Mouse (Mus musculus) adrenal gland, postnatal 4 days (tissue): ENCODE measurements around the gene Ntsr2. TPM values are rescaled to one million over a fixed set of nuclear protein-coding genes. Genes with fewer than 3 reads are reported as not detected.

Experiments used
- DNase-seq, 2 experiments: peaks; one replicate each; pipeline ENCODE4 v3.0.0; 2021 to 2022; ENCODE audit warnings: low spot score in 2 of 2, mixed read lengths in 2 of 2
- long read RNA-seq, 2 experiments: library from polyadenylated mRNA; stranded (forward); transcript quantifications; one replicate each; pipeline ENCODE4 v2.0.0; 2021
- total RNA-seq, 2 experiments: library from RNA; stranded (reverse); gene quantifications; 2 replicates each; pipeline ENCODE4 v1.2.3; 2021

The Ntsr2 gene
- total RNA-seq: under 1 TPM in 1 of 2 experiments, not detected in 1; 0.34 TPM
- long read RNA-seq, experiment 1: 0 reads
- long read RNA-seq, experiment 2: 0 reads

DNA sequence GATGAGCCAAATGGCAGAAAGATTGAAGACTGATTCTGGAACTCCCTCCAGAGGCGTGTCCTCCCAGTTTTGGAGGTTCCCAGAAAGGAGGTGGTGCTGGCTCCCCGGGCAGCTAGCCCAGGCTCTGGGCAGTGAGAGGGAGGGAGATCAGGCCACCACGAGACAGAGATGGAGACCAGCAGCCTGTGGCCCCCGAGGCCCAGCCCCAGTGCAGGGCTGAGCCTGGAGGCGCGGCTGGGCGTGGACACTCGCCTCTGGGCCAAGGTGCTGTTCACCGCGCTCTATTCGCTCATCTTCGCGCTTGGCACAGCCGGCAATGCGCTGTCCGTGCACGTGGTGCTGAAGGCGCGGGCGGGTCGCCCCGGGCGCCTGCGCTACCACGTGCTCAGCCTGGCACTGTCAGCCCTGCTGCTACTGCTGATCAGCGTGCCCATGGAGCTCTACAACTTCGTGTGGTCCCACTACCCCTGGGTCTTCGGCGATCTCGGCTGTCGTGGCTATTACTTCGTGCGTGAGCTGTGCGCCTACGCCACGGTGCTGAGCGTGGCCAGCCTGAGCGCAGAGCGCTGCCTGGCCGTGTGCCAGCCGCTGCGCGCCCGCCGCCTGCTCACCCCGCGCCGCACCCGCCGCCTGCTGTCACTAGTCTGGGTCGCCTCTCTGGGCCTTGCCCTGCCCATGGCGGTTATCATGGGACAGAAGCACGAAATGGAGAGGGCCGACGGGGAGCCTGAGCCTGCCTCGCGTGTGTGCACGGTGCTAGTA lies at the start of gene Ntsr2:
Gene Ntsr2, plus strand, starts transcription at position 51 of the 762 bp plus-strand sequence.
- peak; percentile 59 to 72 for DNase-seq

DNA sequence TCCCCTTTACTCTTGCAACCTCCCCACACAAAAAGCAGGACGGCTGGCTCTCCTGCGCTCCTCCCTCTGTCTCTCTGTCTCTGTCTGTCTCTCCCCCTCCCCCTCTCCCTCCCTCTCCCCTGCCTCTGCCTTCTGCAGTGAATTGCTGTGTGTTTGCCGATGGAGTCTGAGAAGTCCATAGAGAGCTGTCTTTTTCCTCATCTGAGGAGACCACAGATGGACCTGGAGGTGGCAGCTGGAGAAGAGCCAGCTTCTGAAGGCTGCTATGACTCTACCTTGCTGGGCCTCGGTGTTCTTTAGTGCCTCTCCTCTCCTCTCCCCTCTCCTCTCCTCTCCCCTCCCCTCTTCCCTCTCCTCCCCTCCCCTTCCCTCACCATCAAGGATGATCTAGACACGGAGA lies 47.6 kb upstream of the Ntsr2 start:
- no peak for DNase-seq

DNA sequence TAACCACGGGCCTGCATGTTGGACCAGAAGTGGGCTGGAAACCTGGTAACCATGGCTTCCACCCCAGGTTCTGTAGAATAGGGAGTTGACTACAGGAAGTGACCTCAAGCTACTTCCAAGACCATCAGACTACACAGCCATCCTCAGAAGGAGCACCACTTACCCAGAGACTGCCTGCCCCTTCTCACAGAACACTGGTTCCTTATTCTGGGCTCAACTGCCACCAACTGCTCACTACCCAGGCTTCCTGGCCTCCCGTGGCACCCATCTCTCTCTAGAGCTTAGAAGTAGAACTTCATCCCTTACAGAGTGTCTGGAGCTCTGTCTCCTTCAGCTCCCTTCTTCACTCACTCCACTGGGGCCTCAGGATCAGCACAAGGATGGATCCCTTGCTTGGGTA lies 42.2 kb upstream of the Ntsr2 start, which contains the start of gene Lpin1:
Gene Lpin1, minus strand, starts transcription at position 31 of the 400 bp plus-strand sequence.
- DNase-seq: no peak

DNA sequence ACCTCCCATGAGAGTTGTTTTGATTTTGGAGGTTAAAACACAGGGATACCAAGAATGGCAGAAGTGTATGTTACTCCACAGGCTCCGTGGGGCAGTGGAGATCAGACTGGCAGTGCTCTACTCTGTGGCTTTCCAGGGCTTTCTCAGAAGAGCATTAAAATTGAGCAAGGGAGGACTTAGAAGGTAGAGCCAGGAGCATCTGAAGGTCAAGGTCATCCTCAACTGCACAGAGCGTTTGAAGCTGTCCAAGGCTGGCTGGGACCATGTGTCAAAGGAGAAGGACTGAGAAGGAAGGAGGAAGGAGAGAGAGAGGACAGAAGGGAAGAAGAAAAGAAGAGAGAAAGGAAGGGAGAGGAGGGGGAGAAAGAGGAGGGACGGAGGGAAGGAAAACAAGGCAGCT lies 38.6 kb upstream of the Ntsr2 start:
- DNase-seq: no peak

DNA sequence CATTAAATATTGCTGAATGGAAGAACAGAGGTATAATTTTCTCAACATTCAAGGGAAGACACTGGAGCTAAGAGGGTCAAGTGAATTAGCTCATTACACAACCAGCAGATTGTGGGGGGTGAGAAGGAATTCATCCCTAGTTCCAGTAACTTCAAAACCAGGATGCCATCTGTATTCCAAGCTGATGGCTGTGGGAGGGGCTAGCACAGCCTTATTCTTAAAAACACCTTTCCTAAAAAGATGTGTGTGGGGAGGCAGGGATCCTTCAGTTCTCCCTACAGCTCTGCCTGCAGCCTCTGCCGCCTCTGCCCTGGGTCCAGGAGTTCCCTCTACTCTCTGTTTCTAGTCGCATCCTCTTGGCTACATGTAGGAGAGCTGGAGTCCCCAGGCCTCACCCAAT lies 37.4 kb upstream of the Ntsr2 start:
- no peak for DNase-seq

DNA sequence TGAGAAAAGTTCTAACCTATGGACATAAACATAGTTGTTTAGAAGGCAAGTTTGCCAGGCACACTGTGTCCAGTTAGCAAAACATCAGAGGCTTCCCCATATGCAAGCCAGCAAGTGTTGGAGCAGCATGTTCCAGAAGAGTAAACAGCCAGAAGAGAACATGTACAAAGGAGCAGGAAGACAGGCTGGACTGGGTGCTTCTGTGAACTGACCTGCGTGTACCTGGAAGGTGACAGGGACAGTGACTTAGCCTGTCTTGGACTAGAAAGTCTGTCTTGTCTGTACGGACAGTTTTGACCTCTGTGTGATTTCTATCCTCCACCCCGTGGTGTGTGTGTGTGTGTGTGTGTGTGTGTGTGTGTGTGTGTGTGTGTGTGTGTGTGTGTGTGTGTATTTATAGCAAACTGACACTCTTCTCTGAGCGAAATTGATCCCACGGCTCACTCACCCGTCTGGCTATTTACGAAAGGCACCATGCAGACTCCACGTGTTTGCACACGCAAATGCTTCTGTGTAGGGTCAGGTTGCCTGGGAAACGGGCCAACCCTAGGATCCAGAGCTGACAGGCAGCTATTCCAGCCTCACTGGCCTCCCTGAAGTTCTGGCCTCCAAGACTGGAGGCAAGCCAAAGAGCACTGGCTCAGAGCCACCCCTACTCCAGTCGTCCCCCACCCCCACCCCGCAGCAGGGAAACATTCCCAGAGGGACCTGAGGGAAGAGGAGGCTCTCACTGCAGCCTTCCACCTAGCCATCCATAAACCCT lies 34.5 kb upstream of the Ntsr2 start:
- peak; percentile 31 to 56 for DNase-seq

DNA sequence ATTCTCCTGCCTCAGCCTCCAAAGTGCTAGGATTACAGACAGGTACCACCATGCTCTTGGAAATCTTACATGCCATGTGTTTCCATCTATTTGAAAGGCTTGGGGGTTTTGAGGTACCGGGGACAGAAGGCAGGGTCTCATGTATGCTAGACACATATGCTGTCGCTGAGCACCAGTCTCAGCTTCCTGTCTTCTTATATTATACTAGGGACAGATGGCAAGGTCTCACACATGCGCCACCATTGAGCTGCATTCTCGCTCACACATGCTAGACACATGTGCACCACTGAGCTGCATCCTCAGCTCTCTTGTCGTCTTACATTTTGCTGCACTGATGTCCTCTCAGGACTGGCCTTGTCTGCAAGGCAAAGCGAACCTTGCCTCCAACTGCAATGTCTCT lies 33.7 kb upstream of the Ntsr2 start:
- DNase-seq: no peak

DNA sequence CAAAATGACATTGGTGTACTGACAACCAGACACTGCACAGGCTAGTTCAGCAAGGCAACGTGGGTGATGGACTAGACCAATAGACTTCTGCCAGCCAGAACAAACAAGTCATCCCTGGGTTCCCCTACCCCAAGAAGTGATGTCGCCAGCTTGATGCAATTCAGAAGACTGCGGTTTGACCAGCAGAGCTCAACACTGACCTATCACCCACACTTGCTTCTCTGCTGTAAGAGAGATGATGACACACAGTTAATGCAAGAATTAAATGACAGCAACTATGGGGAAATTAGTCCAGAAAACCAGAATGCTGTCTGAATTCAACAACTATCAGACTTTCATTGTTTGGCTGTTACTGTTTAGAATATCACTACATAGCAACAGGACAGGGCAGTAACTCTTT lies 33.0 kb upstream of the Ntsr2 start:
- no peak for DNase-seq

DNA sequence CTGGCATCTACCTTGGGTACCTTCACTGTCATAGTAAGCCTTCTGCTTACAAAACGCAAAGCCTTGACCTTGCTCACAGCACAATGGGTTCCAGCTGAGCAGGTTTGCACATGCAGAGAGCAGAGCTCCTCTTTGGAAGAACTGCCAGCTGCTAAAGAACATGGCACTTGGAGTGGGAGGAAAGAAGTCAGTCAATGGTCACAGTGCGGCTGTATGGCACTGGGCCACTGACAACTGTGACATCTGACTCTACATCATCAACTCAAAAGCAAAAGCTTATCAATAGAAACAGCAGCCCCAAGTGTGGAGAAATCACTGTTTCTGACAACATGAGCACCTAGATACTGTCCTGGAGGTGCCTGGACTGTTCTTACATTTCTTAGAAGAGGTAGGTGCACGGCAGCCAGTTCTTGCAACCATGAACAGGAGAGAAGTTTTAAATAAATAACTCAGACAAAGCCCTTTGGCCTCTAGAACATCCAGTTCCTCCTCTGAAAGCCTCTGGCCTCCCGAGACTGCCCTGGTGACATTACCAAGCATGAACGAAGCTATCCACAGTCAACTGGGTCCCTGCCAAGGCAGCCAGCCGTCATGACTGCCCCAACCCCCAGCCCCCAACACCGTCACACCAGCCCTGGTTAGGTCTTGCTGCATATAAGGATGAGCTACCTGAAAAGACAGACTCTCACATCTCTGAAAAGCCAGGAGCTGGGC lies 22.9 kb upstream of the Ntsr2 start:
- DNase-seq: no peak

DNA sequence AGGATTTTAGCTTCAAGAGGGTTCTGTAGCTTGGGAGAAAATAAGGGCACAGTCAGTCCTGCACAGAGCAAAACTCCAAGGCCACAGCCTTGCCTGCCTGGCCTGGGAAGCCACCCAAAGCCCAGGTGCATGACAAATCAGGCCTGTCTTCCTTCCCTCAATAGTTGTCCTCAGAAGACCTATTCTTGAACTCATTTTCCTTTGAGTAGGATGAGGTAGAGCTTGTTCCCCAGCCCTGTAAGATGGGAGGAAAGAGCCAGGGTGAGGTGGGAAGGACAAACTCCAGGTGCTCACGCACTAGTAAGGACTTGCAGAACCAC lies 22.4 kb upstream of the Ntsr2 start:
- DNase-seq: no peak

DNA sequence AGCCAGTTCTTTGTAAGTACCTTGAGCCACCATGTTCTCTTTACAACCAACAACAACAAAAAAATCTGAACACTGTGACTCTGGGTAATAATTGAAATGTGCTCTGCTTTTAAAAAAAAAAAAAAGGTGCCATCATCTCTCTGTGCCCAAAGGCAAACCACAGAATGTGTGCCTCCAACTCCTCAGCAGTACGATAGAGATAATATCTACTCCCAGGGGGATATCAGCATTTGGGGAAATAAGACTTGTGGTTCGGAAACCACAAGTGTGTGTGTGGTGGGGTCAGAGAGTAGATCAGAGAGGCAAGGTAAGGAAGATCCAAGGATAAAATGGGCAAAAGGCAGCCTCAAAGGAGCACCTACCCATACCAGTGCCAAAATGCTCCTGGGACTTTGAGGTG lies 21.8 kb upstream of the Ntsr2 start:
- no peak for DNase-seq

DNA sequence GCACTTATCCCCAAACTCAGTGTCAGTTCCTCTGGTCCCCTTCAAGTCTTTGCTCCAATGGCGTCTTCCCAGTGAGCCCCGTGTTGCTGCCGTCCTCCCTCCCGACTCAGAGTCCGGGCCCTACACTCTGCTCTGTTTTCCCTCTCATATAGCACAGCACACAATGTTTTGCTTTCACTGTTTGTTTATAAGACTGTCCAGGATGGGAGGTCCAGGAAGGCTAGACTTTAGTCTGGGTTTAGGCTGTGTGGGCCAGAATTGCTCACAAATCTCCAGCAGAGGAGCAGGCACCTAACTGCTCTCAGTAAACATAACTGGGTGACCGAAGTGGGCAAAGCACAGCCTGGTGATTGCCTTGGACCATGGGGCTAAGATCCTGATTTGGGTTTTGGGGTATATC lies 19.9 kb upstream of the Ntsr2 start:
- no peak for DNase-seq

DNA sequence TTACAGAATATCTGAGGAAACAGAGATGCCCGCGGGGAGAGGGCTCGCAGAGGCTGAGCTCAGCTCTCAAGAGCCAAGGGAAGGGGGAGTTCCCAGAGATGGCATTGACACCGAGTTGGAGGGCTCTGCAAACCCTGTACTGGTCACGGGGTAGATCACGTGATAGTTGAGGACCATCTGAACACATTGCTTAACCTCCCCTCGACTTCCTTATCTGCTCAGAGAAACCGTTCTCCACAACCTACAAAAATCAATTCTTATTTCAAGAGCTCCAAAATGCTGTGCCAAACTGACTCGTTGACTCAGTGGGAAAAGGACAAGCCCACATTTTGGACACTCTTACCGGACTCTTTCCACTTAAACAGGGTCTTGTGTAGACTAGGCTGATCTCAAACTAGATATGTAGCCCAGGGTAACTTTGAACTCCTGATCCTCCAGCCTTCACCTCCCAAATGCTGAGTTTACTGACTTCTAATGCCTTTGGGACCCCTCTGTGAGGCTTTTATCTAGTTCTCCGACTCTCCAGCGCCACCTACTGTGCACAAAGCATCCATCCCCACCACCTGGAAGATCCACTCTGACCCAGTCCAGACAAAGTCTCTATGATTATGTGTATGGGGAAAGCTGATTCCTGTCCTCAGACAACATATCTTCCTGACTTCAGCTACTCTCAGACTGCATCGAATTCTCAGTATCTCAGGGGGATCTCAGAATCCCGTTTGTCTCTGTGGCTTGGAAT lies 18.9 kb upstream of the Ntsr2 start:
- no peak for DNase-seq

DNA sequence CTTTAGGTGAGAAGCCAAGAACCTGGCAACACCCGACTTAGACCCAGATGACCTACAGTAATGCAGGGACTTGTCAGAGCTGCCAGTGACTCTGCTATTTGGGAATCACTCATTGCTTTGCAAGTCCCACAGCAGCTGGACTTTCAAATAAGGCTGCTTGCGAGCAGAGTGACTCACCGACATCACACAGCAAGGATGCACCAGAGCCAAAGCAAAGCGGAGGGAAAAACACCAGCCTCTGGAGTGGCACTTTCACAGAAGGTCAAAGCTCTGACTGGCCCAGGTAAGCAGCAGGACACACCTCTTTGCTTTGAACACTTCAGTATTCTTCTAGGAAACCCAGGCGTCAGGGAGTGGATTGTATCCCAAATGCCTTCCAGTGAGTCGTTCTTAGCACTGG lies 17.4 kb upstream of the Ntsr2 start:
- no peak for DNase-seq

DNA sequence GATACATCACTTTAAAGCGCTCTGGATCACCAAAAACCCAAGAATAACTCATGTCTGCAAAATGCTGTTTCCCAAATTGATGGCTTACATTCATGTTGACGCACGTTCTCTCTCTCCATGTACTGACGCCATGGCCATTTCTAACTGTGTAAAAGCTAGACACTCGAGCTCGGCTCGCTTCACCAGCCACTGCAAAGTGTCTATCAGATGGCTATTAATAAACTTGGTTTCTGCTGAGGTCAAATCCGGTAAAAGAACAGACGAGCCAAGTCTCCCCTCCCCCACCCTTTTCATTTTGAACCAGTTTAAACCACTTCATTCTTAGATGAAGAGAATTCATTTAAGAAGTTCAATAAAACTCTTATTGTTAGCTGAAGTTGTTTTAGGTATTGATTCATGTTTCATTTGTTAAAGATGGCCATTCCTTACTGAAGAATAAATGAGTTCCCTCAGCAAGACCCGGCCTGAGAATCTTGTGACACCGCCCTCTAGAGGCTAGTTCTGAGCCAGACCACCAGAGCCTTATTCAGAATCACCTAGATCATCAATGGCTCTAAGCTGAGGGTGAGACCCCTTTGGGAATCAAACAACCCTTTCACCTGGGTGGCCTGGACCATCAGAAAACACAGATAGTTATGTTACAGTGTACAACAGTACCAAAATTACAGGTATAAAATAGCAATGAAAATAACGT lies 14.0 kb upstream of the Ntsr2 start:
- no peak for DNase-seq

DNA sequence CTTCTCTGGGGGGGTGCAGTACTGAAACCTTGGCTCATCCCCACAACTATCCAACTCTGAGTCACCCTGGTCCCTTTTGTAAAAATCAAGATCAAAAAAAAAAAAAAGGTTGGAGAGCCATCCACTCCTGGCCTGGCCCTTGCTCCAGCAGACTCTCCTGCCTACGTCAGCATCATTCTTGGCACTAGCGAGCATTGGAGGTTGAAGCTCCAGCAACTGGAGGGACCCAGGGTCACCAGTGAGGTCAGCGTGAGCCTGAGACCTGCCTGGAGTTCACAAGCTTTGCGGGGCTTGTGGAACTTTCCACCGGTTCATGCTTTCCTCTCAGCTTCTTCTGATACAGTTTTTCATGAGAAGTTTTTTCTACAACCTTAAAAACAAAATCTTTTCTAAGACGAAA lies 13.1 kb upstream of the Ntsr2 start:
- no peak for DNase-seq

DNA sequence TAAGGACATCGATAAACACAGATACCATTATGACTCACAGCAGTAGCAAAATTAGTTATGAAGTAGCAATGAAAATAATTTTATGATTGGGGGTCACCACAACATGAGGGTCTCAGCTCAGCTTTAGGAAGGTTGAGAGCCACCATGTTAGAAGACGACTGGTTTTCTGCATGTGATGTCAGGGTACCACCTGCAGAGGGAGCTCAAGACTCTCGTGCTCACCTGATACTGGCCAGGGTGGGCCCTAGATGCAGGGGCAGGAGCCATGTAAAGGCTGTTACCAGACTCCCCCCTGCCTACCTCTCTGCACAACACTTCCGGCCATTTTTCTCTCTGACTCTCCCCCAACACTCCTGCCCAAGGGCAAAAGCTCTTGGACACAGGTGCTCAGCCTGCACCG lies 11.2 kb upstream of the Ntsr2 start:
- no peak for DNase-seq

DNA sequence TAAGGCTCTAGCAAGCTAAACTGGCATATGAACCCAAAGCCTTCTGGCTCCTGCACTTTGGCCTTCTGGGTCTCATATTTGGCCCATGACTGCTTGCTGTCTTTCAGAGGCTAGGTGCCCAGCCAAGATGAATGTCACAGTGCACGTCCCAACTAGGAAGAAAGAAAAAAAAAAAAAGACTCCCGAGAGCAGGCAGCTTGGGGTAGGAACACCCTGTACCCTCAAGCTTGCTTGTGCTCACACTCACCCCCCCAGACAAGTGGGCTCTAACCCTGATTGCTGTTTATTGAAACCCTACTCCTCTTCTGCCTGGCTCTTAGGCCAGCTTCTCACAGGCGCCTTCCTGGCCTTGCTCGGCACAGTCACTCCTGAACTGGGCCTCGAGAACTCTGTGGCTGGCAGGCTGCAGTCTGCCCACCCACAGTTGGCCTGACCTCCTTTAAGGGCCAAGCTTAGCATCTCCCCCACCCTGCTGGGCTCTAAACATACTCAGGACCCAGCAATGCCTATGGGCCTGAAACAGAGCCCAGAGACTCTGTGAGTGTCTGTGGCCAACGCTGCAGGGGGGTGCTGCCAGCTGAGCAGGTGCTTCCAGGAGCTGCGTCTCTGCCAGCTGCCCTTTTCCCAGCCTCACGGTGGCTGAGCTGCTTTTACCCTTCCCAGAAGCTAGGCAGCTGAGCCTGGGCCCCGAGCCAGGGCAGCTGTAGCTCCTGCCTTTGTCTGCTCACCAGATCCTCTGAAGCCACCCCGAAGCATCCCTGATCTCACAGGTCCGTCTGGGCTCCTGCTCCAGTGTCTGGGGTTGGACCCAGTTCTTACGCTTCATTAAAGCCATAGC lies 9.5 kb upstream of the Ntsr2 start:
- no peak for DNase-seq

DNA sequence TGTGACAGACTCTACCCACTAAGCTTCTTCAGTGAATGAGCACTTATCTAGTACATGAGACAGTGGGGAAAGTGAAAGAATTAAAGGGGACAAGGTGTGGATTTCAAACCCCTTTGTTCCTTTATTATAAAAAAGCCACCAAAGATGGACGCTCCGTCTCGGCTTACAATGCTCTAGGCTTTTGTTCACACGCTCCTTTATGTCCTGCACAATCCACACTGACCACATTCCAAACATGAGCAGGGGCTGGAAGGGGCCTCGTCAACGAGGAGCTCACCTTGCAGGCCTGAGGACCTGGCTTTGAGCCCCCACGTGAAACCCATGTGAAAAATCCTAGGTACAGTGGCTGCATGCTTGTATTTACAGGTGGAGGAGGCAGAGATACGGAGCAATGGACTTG lies 8.5 kb upstream of the Ntsr2 start:
- no peak for DNase-seq
